Mouse (Mus musculus) kidney, embryonic 15.5 days (tissue): ENCODE results near the gene Cdh4. TPM values are rescaled to one million over a fixed set of nuclear protein-coding genes. Genes with fewer than 3 reads are reported as not detected.

Experiments used
- ATAC-seq: fragments of 200-750 bp; cut with Nextera tagmentation; replicated peaks from 2 replicates; pipeline ENCODE4 v1.8.0; 2017; ENCODE audit warnings: moderate TSS enrichment; ENCODE audit not compliant: low FRiP score
- H3K27ac ChIP-seq: fragments of 300-500 bp; sonication (generic); 2 replicates; pipeline ENCODE4 v1.5.1; 2015; ENCODE audit warnings: mild to moderate bottlenecking, inconsistent platforms
- H3K27me3 ChIP-seq: fragments of 300-500 bp; sonication (generic); 2 replicates; pipeline ENCODE4 v1.6.1; 2015; ENCODE audit warnings: inconsistent platforms
- H3K36me3 ChIP-seq: fragments of 300-500 bp; sonication (generic); 2 replicates; pipeline ENCODE4 v1.6.1; 2015; ENCODE audit warnings: inconsistent platforms
- H3K4me1 ChIP-seq: fragments of 300-500 bp; sonication (generic); 2 replicates; pipeline ENCODE4 v1.6.1; 2015; ENCODE audit warnings: inconsistent platforms
- H3K4me2 ChIP-seq: fragments of 300-500 bp; sonication (generic); 2 replicates; pipeline ENCODE4 v1.6.1; 2015; ENCODE audit warnings: moderate library complexity, mild to moderate bottlenecking, inconsistent platforms
- H3K4me3 ChIP-seq: fragments of 300-500 bp; sonication (generic); replicated peaks from 2 replicates; pipeline ENCODE4 v1.5.1; 2015; ENCODE audit warnings: mild to moderate bottlenecking, inconsistent platforms
- H3K9ac ChIP-seq: fragments of 300-500 bp; sonication (generic); 2 replicates; pipeline ENCODE4 v1.6.1; 2015; ENCODE audit warnings: mild to moderate bottlenecking, inconsistent platforms
- H3K9me3 ChIP-seq: fragments of 300-500 bp; sonication (generic); replicated peaks from 2 replicates; pipeline ENCODE4 v1.6.1; 2016; ENCODE audit warnings: inconsistent platforms
- WGBS: fragments of 180-500 bp; shearing (Covaris S2); methylation state at CpG from one replicate; pipeline ENCODE4 v1.1.7; 2015; ENCODE audit warnings: mixed read lengths; 5-methylcytosine and 5-hydroxymethylcytosine counted together
- polyA plus RNA-seq: library from polyadenylated mRNA; unstranded; fragments of >200 nt; fragmentation: Nextera tagmentation; extraction: Ambion mirVana; gene quantifications from 2 replicates; pipeline ENCODE4 v1.2.1, GENCODE M21; 2015

Cdh4 gene
- polyA plus RNA-seq, 1 experiment from 2014 or later, result 23.2 TPM

DNA sequence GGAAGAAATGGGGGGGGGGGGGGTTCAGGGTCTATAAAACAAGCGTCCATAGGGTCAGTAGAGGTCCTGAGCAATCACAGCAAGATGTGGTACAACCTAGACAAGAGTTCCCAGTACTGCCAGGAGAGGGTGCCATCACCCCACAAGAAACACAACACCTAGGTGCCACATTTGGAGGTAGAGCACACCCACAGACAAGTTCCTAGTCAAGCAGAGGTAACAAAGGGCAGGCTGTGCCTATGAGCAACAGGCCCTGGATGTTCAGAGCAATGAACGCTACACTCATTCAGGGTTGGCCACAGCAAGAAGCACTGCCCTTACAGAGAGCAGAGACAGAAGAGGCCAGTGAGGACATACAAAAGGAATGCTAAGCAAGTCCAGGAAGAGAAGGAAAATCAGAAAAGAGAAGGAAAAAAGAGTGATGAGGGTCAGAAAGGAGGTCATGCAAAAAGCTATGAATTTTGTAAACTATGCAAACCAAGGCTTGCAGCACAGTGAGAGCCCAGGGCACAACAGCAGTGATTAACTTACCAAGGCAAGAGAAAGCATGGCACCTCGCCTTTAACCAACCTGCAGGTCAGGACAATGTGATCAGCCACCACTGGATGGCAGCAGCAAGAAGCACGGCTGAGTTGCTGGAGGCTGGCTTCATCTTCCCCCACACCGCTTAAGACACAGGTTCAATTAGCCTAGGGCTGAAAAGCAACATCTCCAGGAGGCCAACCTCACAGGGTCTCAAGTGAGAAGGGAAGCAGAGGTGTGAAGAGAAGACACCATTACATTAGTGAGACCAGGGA, 474.8 kb downstream of the Cdh4 start:
- no peaks in the 10 kb centered on the region for H3K27me3 ChIP-seq
- WGBS, result 20% methylated on average over 5 of the region's 5 CpGs
- H3K9ac ChIP-seq, result no peak overlapping the region
- no peak overlapping the region for H3K4me3 ChIP-seq
- H3K4me2 ChIP-seq, result no peak overlapping the region
- H3K36me3 ChIP-seq, result peaks cover 87% of the 10 kb centered on the region
- H3K4me1 ChIP-seq, result peaks cover 13% of the 10 kb centered on the region
- no peaks in the 10 kb centered on the region for H3K9me3 ChIP-seq
- ATAC-seq, result peak; percentile 52
- H3K27ac ChIP-seq, result no peak overlapping the region

DNA sequence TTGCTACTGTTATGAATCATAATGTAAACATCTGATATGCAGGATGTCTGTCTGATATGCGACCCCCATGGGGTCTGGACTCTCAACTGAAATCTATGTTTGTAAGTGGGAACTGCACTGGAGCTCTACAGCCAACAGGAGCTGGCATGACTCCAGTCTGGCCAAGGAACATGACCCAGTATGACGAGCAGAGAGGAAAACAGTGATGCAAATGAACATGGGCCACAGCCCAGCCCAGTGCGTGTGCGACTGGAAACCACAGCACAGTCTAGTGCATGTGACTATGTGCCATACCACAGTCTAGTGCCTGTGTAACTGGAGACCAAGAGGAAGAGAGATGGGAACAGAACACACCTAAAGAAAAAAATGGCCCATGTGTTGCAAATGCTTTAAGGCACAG, 477.8 kb downstream of the Cdh4 start:
- no peak overlapping the region for H3K4me2 ChIP-seq
- H3K9me3 ChIP-seq, result no peaks in the 10 kb centered on the region
- no peak overlapping the region for H3K4me3 ChIP-seq
- H3K4me1 ChIP-seq, result no peaks in the 10 kb centered on the region
- no peaks in the 10 kb centered on the region for H3K27me3 ChIP-seq
- peaks cover 89% of the 10 kb centered on the region for H3K36me3 ChIP-seq
- 71% methylated on average over 4 of the region's 4 CpGs for WGBS
- no peak overlapping the region for H3K27ac ChIP-seq
- no peak for ATAC-seq
- no peak overlapping the region for H3K9ac ChIP-seq

- ATAC-seq, result no peak
- no peak overlapping the region for H3K27ac ChIP-seq
- H3K4me2 ChIP-seq, result no peak overlapping the region
- H3K36me3 ChIP-seq, result peaks cover 89% of the 10 kb centered on the region
- H3K4me1 ChIP-seq, result no peaks in the 10 kb centered on the region
- H3K9me3 ChIP-seq, result no peaks in the 10 kb centered on the region
- H3K9ac ChIP-seq, result no peak overlapping the region
- H3K27me3 ChIP-seq, result no peaks in the 10 kb centered on the region
- no peak overlapping the region for H3K4me3 ChIP-seq
- 96% methylated on average over 8 of the region's 8 CpGs for WGBS
These were observed 478.9 kb downstream of the Cdh4 start for GRCm38 (mm10) chr2:179921021-179921653.

- no peak overlapping the region for H3K9ac ChIP-seq
- H3K27me3 ChIP-seq, result no peaks in the 10 kb centered on the region
- H3K36me3 ChIP-seq, result peaks cover 92% of the 10 kb centered on the region
- H3K9me3 ChIP-seq, result no peaks in the 10 kb centered on the region
- H3K27ac ChIP-seq, result no peak overlapping the region
- H3K4me3 ChIP-seq, result no peak overlapping the region
- no peak for ATAC-seq
- no peak overlapping the region for H3K4me2 ChIP-seq
- peaks cover under 1% of the 10 kb centered on the region; the same call in 1 of the 2 replicates for H3K4me1 ChIP-seq
- 87% methylated on average over 6 of the region's 6 CpGs for WGBS
These were observed 481.8 kb downstream of the Cdh4 start for GRCm38 (mm10) chr2:179924038-179924437.

- Histone ChIP-seq H3K4me3 (no peak overlapping the region), H3K36me3 (peaks cover 83% of the 10 kb centered on the region), H3K9me3 (no peaks in the 10 kb centered on the region), H3K4me1 (peaks cover 7% of the 10 kb centered on the region; the same call in 1 of the 2 replicates), H3K27ac (peak overlapping the region; percentile 56; the same call in 1 of the 2 replicates), H3K27me3 (no peaks in the 10 kb centered on the region), H3K9ac (no peak overlapping the region), H3K4me2 (no peak overlapping the region)
- WGBS, result 84% methylated on average over 13 of the region's 13 CpGs
- 0 out of 2 replicates have a peak, but pooled peaks have one; percentile 15 for ATAC-seq
These were observed 486.9 kb downstream of the Cdh4 start for GRCm38 (mm10) chr2:179929166-179929565.

DNA sequence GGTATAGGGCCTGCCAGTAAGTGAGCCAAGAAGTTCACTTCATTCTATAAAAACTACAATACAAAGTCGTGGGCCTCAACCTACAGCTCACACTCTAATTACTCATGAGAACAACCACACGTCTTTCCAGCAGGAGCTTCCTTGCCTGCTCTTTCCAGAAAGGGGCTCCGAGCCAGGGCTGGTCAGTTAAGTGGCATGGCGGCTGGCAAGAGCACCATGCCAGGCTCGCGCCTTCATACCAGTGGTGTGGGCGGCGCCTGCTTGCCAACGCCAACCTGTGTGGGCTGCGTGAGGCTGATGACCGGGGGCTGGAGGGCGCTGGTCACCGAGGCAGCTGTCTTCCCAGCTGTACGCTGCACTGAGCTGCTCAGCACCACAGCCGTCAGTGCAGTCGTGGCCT, 489.5 kb downstream of the Cdh4 start:
- ATAC-seq, result 0 out of 2 replicates have a peak, but pooled peaks have one; percentile 8
- Histone ChIP-seq H3K9me3 (no peaks in the 10 kb centered on the region), H3K4me2 (no peak overlapping the region), H3K4me1 (peaks cover 7% of the 10 kb centered on the region; the same call in 1 of the 2 replicates), H3K4me3 (no peak overlapping the region), H3K36me3 (peaks cover 71% of the 10 kb centered on the region), H3K9ac (no peak overlapping the region), H3K27me3 (no peaks in the 10 kb centered on the region), H3K27ac (no peak overlapping the region)
- 86% methylated on average over 16 of the region's 16 CpGs for WGBS

- ATAC-seq, result no peak
- Histone ChIP-seq H3K27ac (no peak overlapping the region), H3K4me3 (no peak overlapping the region), H3K9ac (no peak overlapping the region), H3K4me1 (peaks cover 8% of the 10 kb centered on the region; the same call in 1 of the 2 replicates), H3K36me3 (peaks cover 53% of the 10 kb centered on the region), H3K27me3 (no peaks in the 10 kb centered on the region), H3K9me3 (no peaks in the 10 kb centered on the region), H3K4me2 (no peak overlapping the region)
- 78% methylated on average over 3 of the region's 3 CpGs for WGBS
These were observed 491.9 kb downstream of the Cdh4 start for GRCm38 (mm10) chr2:179934165-179934564.

- H3K36me3 ChIP-seq, result peaks cover 28% of the 10 kb centered on the region
- no peaks in the 10 kb centered on the region for H3K9me3 ChIP-seq
- no peak overlapping the region for H3K4me2 ChIP-seq
- H3K4me1 ChIP-seq, result 0 out of 2 replicates have a peak, but pooled peaks cover 3% of the 10 kb centered on the region
- no peak overlapping the region for H3K27ac ChIP-seq
- H3K27me3 ChIP-seq, result no peaks in the 10 kb centered on the region
- WGBS, result 55% methylated on average over 4 of the region's 4 CpGs
- H3K9ac ChIP-seq, result no peak overlapping the region
- H3K4me3 ChIP-seq, result no peak overlapping the region
- no peak for ATAC-seq
These were observed 494.9 kb downstream of the Cdh4 start for GRCm38 (mm10) chr2:179937091-179937490.

GRCm38 (mm10) chr2:179941696-179942095, 499.5 kb downstream of the Cdh4 start:
- H3K4me2 ChIP-seq, result no peak overlapping the region
- no peaks in the 10 kb centered on the region for H3K9me3 ChIP-seq
- 100% methylated on average over 1 of the region's 1 CpGs for WGBS
- no peak overlapping the region for H3K27ac ChIP-seq
- no peak overlapping the region for H3K4me3 ChIP-seq
- peaks cover 21% of the 10 kb centered on the region for H3K4me1 ChIP-seq
- H3K36me3 ChIP-seq, result no peaks in the 10 kb centered on the region
- no peaks in the 10 kb centered on the region for H3K27me3 ChIP-seq
- ATAC-seq, result no peak
- no peak overlapping the region for H3K9ac ChIP-seq

DNA sequence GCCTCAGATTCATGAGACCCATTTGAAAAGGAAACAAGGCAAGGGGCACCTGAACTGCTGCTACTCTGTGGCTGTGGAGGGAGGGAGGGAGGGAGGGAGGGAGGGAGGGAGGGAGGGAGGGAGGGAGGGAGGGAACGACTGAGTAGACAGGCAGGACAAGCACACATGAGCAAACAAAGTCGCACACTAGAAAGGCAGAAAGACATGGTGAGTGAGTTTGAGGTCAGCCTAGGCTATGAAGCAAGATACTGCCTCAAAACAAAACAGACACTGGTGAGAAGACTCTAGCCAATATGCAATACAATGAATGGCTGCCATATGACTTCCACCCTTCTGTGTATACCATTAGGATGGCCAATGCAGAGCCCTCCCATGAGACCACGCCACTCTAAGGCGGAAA, 502.8 kb downstream of the Cdh4 start:
- Histone ChIP-seq H3K4me2 (no peak overlapping the region), H3K9ac (no peak overlapping the region), H3K9me3 (no peaks in the 10 kb centered on the region), H3K4me1 (peaks cover 49% of the 10 kb centered on the region), H3K27ac (no peak overlapping the region), H3K4me3 (no peak overlapping the region), H3K27me3 (no peaks in the 10 kb centered on the region), H3K36me3 (no peaks in the 10 kb centered on the region)
- 45% methylated on average over 4 of the region's 4 CpGs for WGBS
- ATAC-seq, result no peak

GRCm38 (mm10) chr2:179946496-179946895, 504.3 kb downstream of the Cdh4 start:
- Histone ChIP-seq H3K4me1 (peaks cover 50% of the 10 kb centered on the region), H3K4me2 (no peak overlapping the region), H3K36me3 (no peaks in the 10 kb centered on the region), H3K27ac (no peak overlapping the region), H3K27me3 (no peaks in the 10 kb centered on the region), H3K9me3 (no peaks in the 10 kb centered on the region), H3K4me3 (no peak overlapping the region), H3K9ac (no peak overlapping the region)
- WGBS, result 90% methylated on average over 6 of the region's 6 CpGs
- no peak for ATAC-seq

GRCm38 (mm10) chr2:179947607-179948006, 505.4 kb downstream of the Cdh4 start:
- no peaks in the 10 kb centered on the region for H3K9me3 ChIP-seq
- H3K27ac ChIP-seq, result 0 out of 2 replicates have a peak overlapping the region, but pooled peaks have one; percentile 39
- H3K4me2 ChIP-seq, result no peak overlapping the region
- H3K27me3 ChIP-seq, result no peaks in the 10 kb centered on the region
- H3K36me3 ChIP-seq, result no peaks in the 10 kb centered on the region
- H3K4me1 ChIP-seq, result peaks cover 57% of the 10 kb centered on the region
- 45% methylated on average over 5 of the region's 5 CpGs for WGBS
- no peak overlapping the region for H3K4me3 ChIP-seq
- no peak; the same call in 1 of the 2 replicates for ATAC-seq
- no peak overlapping the region for H3K9ac ChIP-seq
